Mouse (Mus musculus) thymus, adult 2 months (tissue): Measurements from ENCODE around the gene Kcnc3. TPM values are rescaled to one million over a fixed set of nuclear protein-coding genes. Genes with fewer than 3 reads are reported as not detected.

Experiments
- DNase-seq: peaks from one replicate; pipeline ENCODE4 v3.0.0; 2021
- H3K27ac ChIP-seq: fragments of 200-500 bp; 2 replicates; pipeline ENCODE4 v1.5.1; 2012; ENCODE audit warnings: low read length, control low read depth; ENCODE audit not compliant: control insufficient read depth, insufficient read depth
- H3K27me3 ChIP-seq: fragments of 200-500 bp; 2 replicates; pipeline ENCODE4 v1.6.1; 2012; ENCODE audit warnings: mild to moderate bottlenecking, low read length, moderate library complexity, mixed read lengths; ENCODE audit not compliant: control insufficient read depth, insufficient read depth
- H3K36me3 ChIP-seq: fragments of 200-500 bp; 2 replicates; pipeline ENCODE4 v1.6.1; 2012; ENCODE audit warnings: mild to moderate bottlenecking, low read length, moderate library complexity; ENCODE audit not compliant: control insufficient read depth, insufficient read depth
- H3K4me1 ChIP-seq: fragments of 200-500 bp; replicated peaks from 2 replicates; pipeline ENCODE4 v1.6.1; 2012; ENCODE audit warnings: low read length; ENCODE audit not compliant: control insufficient read depth, insufficient read depth
- H3K4me3 ChIP-seq: fragments of 200-500 bp; 2 replicates; pipeline ENCODE4 v1.5.1; 2012; ENCODE audit warnings: mild to moderate bottlenecking, low read length, control low read depth, moderate library complexity; ENCODE audit not compliant: control insufficient read depth, insufficient read depth
- CTCF ChIP-seq: fragments of 200-500 bp; IDR thresholded peaks from 2 replicates; pipeline ENCODE4 v1.5.1; 2012; ENCODE audit warnings: mild to moderate bottlenecking, control low read depth, low read length, moderate library complexity, borderline replicate concordance; ENCODE audit not compliant: control insufficient read depth, poor library complexity, insufficient read depth; ENCODE audit errors: extremely low read depth
- POLR2A ChIP-seq: fragments of 200-500 bp; IDR thresholded peaks from 2 replicates; pipeline ENCODE4 v1.6.1; 2012; ENCODE audit warnings: mild to moderate bottlenecking, low read length, control low read depth, moderate library complexity; ENCODE audit not compliant: control insufficient read depth, poor library complexity, insufficient read depth; ENCODE audit errors: extremely low read depth
- WGBS: fragments of 180-500 bp; shearing (Covaris S2); methylation state at CpG from one replicate; pipeline ENCODE4 v1.1.7; 2018; 5-methylcytosine and 5-hydroxymethylcytosine counted together
- polyA plus RNA-seq: library from polyadenylated mRNA; depleted of rRNA; stranded (reverse); fragments of >200 nt; gene quantifications from 2 replicates; pipeline ENCODE4 v1.2.3, GENCODE M21; 2012

Kcnc3 gene
- polyA plus RNA-seq, 1 experiment = 1.0 TPM

DNA sequence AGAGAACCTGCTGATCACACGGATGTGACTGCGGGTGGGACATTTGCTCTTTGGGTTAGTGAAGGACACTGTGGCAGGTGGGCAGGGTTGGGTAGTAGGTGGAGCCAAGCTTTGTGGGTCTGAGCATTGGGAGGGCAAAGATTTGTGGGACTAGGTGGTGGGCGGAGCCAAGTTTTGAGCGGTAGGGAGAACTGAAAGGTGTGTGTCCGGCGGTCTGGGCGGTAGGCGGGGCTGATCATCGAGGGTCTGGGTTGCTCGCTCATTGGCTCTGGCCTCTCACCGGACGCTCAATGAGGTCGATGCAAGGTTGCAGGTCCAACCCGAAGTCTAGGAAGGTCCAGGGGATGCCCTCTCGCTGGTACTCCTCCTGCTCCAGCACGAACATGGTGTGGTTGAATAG, 48.2 kb downstream of the Kcnc3 start:
- Histone ChIP-seq H3K36me3 (no peaks in the 10 kb centered on the region), H3K4me1 (no peaks in the 10 kb centered on the region), H3K4me3 (no peak overlapping the region), H3K27ac (no peak overlapping the region), H3K27me3 (no peaks in the 10 kb centered on the region)
- no peak for DNase-seq
- WGBS = 9% methylated on average over 16 of the region's 16 CpGs
- TF ChIP-seq CTCF (no peak), POLR2A (no peak)

DNA sequence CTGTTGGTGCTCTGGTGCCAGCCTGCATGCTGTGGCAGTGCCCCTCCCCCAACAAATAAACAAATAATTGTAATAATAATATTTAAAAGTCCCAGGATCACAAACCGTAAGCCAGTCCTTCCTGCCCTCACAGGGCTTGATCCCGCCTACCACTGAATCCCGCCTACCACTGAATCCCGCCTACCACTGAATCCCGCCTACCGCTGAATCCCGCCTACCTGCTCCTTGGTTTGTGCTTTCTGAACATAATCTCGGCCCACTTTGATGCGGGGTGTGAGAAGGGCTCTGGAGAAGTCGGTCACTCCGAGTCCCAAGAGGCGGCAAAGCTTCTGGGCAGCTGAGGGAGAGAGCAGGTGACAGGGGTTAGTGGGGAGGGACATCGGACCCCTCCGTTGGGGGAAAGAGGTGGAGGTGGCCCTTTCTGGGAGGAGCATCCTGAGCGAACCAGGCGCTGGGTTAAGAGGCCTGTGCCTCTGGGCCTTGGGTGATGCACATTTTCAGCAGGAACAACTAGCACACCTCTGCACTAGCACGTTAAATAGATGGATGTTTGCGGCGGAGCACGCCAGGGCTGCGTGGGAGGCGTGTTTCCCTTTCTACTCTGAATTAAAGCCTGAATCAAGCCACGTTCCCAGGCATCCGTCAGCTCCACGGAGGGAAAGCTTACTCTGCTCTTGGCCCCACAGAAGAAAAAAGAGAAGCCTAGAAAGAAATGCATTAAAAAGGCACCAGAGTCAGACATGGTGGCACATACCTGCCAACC, 50.6 kb downstream of the Kcnc3 start:
- Histone ChIP-seq H3K27ac (no peak overlapping the region), H3K36me3 (no peaks in the 10 kb centered on the region), H3K27me3 (no peaks in the 10 kb centered on the region), H3K4me1 (no peaks in the 10 kb centered on the region), H3K4me3 (no peak overlapping the region)
- 24% methylated on average over 25 of the region's 25 CpGs for WGBS
- DNase-seq = no peak
- TF ChIP-seq CTCF (no peak), POLR2A (no peak)

DNA sequence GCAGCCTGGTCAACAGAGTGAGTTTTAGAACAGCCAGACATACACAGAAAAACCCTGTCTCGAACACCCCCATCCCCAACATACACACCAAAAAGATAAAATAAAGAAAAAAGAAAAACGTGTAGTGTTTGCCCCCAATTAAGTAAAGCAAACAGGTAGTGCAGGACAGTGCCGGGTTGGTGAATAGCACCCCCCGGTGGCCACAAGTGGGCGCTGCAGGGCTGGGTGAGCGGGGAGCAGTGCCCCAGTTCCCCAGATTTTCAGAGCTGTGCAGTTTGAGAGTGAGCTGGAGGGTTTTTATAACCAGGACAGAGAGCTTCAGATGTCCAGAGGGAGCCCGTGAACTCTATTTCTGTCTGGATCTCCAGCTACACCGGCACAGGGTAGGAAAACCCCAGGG, 51.4 kb downstream of the Kcnc3 start:
- no peak overlapping the region for H3K4me3 ChIP-seq
- no peak overlapping the region for H3K27ac ChIP-seq
- H3K4me1 ChIP-seq = no peaks in the 10 kb centered on the region
- H3K36me3 ChIP-seq = no peaks in the 10 kb centered on the region
- peak; percentile 28 for DNase-seq
- no peaks in the 10 kb centered on the region for H3K27me3 ChIP-seq
- TF ChIP-seq POLR2A (no peak), CTCF (0 out of 2 replicates have a peak, but pooled peaks have one; percentile 61)
- WGBS = 24% methylated on average over 8 of the region's 8 CpGs

DNA sequence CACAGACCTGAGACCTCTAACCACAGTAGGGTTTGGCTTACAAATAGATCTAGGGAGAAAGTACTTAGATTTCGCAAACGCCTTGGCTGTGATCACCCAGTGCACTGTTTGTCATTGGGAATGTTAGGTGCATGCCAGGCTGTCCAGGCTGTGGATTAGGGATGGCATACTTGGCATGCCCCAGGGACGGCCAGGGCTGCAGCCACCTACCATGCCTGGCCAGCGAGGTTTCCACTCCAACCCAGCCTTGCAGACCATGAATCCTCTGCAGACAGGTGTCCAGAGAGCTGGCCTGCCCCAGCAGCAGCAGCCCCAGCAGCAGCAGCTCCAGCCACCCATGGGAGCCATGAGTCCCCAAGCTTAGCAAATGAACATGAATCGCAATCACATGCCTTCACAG, 54.8 kb downstream of the Kcnc3 start:
- no peaks in the 10 kb centered on the region for H3K27me3 ChIP-seq
- no peak for TF ChIP-seq POLR2A
- TF ChIP-seq CTCF = no peak
- no peaks in the 10 kb centered on the region for H3K36me3 ChIP-seq
- no peak overlapping the region for H3K27ac ChIP-seq
- H3K4me3 ChIP-seq = no peak overlapping the region
- WGBS = 85% methylated on average over 5 of the region's 5 CpGs
- H3K4me1 ChIP-seq = no peaks in the 10 kb centered on the region
- no peak for DNase-seq

- no peaks in the 10 kb centered on the region for H3K36me3 ChIP-seq
- H3K4me1 ChIP-seq = no peaks in the 10 kb centered on the region
- DNase-seq = no peak
- H3K4me3 ChIP-seq = no peak overlapping the region
- TF ChIP-seq POLR2A (no peak), CTCF (no peak)
- H3K27ac ChIP-seq = no peak overlapping the region
- no peaks in the 10 kb centered on the region for H3K27me3 ChIP-seq
- 29% methylated on average over 15 of the region's 15 CpGs for WGBS
These were observed 55.5 kb downstream of the Kcnc3 start for GRCm38 (mm10) chr7:44645951-44646350.

DNA sequence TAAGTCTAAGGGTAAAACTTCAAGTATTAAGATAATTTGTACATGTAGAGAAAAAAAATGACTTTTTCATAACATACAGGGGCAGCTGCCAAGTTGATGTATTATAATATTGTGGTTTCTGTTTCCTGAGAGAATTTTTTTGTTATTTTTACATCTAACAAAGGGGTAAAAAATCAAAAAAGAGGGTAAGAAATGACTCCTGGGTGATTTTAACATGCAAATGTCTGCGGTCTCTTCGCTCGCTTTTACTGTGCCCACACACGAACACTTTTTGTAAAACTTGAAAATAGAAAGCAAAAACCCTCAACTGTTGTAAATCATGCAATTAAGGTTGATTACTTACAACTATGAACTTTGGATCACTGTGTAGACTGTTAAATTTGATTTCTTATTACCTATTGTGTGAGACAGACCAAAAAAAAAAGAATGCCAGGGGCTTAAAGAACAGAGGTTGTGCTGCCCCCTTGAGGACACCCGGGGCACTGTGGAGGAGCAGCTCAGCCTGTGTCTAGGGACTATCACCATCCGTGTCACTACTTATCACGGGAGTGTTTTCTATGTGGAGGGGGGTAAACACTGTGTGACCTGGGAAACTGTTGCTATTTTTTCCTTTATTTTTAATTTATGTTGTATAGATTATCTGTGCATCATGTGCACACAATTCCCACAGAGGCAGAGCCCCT, 56.7 kb downstream of the Kcnc3 start:
- H3K36me3 ChIP-seq = no peaks in the 10 kb centered on the region
- H3K27ac ChIP-seq = no peak overlapping the region
- no peaks in the 10 kb centered on the region for H3K27me3 ChIP-seq
- peak; percentile 74 for DNase-seq
- no peak overlapping the region for H3K4me3 ChIP-seq
- WGBS = 15% methylated on average over 7 of the region's 7 CpGs
- TF ChIP-seq CTCF (peak; percentile 39; the same call in 1 of the 2 replicates), POLR2A (no peak)
- no peaks in the 10 kb centered on the region for H3K4me1 ChIP-seq
